Mouse (Mus musculus): ENCODE results near the gene Nhp2.

Nhp2 gene

GRCm38 (mm10) chr11:51619409-51620060, at the start of gene Nhp2:
Nhp2 (plus strand) TSS chr11:51619735.
- in situ Hi-C loops (cut with MboI, MseI), result loop anchor here (5.0 kb wide), 1 partner anchor 63 kb away; no protein-coding TSS in a partner anchor

DNA sequence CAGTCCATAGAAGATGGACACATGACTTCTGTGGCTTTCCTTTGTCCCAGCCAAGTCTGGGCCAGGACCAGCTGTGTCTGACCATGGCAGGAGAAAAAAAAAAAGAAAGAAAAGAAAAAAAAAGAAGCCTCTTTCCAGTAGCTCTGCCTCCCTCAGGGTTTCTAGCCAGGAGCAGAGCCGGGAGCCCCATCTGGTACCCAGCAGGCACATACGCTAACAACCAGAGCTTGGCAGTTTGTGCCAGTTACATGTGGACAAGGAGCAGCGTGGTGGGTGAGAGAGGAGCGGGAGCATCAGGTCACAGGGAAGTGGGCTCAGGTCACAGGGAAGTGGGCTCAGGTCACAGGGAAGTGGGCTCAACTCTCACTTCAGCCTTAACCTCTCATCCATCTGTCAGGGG, 43.1 kb upstream of the Nhp2 start:
- in situ Hi-C loops (cut with MboI, MseI), result no loop called here

DNA sequence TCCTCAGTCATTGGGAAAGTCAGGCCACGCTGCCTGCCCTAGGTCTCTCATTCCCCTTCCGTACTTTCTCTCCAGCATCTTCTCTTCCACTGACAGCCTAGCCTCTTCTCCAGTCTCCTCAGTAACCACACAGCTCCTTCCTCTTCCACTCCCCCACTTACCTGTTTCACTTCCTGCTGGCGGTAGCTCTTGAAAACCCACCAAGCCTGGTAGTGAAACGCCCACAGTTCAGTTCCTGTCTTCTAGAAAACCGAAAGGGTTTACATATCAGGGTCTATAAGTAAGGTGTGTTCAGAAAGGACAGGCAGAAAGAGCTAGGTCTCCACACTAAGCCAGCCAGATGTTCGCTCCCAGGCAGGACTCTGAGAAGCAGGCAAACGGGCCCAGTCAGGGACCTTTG, 41.9 kb upstream of the Nhp2 start:
- in situ Hi-C loops (cut with MboI, MseI), result no loop called here

DNA sequence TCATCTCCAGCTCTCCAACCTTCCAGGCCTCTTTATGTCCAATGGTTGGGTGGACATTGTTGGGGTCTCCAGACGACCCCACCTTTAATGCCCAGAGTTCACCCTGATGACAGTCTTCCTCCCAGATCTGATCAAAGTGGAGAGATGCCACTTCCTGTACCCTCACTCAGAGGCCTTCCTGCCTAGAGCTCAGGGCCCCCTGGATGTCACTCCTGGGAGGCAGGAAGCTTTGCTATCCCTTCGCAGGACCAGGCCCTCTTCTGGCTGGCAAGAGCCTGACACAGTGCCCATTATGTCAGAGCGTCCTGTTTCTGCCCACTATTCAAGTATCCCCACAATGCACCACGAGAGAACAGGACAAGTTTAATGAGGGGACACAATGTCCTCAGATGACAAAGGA, 40.5 kb upstream of the Nhp2 start:
- in situ Hi-C loops (cut with MboI, MseI), result no loop called here

DNA sequence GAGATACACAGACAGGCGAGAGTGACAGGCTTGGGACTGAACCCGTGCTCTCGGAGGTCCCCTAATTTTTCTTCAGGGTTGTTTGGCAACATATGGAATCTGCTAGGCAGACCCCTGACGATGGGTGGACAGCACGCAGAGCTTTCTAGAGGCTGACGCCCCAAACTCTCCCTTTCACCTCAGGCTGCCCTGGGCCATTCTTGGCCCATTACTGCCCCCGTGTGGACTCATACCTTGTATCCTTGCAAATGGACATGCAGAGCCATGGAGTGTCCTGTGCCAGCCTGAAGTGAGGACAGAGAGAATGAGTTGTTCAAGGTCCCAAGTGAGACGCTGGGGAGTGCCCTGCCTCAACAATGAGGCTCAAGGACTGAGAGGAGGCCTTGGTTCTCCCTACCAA, 36.8 kb upstream of the Nhp2 start:
- in situ Hi-C loops (cut with MboI, MseI), result no loop called here

DNA sequence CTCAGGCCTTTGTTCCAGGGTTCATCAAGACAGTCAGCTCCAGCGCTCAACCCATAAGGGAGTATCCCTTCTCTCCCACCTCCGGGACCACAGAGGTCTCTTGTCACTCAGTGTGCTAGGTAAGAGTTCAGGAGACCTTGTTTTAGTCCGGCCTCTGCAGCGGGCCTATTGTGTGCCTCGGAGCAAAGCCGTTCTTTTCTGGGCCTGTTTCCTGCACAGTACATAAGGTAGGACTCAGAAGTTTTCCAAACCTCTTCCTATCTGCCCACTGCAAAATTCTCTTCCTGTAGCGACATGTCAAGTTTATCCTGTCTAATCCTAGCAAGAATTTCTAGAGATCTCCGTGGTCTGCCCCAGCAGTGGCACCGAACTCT, 35.5 kb upstream of the Nhp2 start:
- in situ Hi-C loops (cut with MboI, MseI), result no loop called here

- in situ Hi-C loops (cut with MboI, MseI), result no loop called here
These were observed 34.9 kb upstream of the Nhp2 start, which contains the start of gene Phykpl for GRCm38 (mm10) chr11:51584431-51585248. Phykpl (plus strand) TSS chr11:51584757.

DNA sequence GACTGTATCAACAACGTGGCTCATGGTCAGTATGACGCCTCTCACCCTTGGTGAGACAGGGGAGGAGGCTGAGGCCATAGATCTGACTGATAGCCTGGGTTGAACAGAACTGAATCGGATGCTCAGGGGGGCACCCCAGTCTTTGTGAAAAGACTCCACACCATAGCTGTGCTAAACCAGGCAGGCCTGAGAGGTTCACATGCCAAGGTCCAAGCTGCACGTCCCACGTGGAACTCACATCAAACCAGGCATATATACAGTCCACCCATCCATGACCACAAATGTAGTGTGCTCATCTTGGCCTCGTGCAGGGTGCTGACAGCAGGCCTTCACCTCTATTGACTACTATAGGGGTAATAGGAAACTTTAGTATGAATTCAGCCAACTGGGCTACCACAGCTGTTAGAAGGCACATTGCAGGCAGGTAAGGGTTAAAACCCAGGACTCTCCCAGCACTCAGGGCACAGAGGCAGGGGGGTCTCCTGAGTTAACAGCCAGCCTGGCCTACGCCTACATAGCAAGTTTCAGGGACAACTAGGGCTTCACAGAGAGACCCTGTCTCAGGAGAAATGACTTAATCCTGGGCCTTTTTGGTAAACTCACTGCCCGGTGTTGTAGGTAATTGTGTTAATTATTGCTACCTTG, 33.8 kb upstream of the Nhp2 start:
- in situ Hi-C loops (cut with MboI, MseI), result no loop called here

DNA sequence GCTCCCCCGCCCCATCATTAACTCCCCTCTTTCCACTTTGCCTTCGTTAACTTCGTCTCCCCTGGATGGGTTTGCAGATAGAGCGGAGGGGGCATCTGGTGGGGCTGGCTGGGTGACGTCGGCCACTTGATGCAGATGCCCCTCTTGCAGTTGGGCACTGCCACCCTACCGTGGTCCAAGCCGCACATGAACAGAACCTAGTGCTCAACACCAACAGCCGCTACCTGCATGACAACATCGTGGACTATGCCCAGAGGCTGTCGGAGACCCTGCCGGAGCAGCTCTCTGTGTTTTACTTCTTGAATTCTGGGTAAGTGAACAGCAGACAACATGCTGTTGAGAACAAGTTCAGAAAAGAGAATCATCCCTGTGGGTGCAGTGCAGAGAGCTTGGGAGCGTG, 33.1 kb upstream of the Nhp2 start:
- in situ Hi-C loops (cut with MboI, MseI), result no loop called here

DNA sequence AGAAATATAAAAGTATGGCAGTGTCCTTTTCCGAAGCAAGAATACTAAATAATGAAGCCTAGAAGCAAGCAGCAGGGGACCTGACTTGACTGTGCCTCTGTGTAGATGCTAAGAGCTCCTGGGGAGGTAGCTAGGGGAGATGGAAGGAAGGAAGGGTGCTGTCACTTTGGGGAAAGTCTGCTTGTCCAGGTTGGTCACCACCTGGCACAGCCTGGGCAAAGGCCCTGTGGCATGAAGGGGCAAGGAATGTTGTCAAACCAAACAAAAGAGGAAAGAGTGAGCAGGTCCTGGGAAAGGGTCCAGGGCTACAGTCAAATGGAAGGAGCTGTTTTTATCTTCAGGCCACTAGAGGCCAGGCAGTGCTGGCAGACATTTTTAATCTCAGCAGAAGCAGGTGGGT, 32.5 kb upstream of the Nhp2 start:
- in situ Hi-C loops (cut with MboI, MseI), result no loop called here

GRCm38 (mm10) chr11:51588833-51589232, 30.7 kb upstream of the Nhp2 start:
- in situ Hi-C loops (cut with MboI, MseI), result no loop called here

DNA sequence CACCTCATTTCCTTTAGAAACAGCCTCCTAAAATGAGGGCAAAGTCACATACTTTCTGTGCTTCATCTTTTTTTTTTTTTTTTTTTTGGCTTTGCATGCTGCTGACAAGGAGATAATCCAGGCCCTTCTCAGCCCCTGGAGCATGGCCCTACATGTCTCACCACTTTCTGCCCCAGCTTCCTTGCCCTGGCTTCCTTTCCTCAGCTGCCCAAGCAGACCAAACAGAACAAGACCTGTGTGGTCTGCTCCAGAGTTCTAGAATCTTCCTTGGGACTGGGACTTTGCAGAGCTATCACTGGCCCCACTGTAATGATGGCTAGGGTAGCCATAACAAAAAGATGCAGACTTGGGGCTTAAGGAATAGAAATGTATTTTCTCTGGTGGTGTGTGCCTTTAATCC, 29.5 kb upstream of the Nhp2 start:
- in situ Hi-C loops (cut with MboI, MseI), result no loop called here

GRCm38 (mm10) chr11:51591168-51591567, 28.4 kb upstream of the Nhp2 start:
- in situ Hi-C loops (cut with MboI, MseI), result no loop called here

GRCm38 (mm10) chr11:51591915-51592314, 27.6 kb upstream of the Nhp2 start:
- in situ Hi-C loops (cut with MboI, MseI), result no loop called here

- in situ Hi-C loops (cut with MboI, MseI), result no loop called here
These were observed 26.2 kb upstream of the Nhp2 start for GRCm38 (mm10) chr11:51593368-51593767.

- in situ Hi-C loops (cut with MboI, MseI), result no loop called here
These were observed 25.7 kb upstream of the Nhp2 start for GRCm38 (mm10) chr11:51593849-51594248.

DNA sequence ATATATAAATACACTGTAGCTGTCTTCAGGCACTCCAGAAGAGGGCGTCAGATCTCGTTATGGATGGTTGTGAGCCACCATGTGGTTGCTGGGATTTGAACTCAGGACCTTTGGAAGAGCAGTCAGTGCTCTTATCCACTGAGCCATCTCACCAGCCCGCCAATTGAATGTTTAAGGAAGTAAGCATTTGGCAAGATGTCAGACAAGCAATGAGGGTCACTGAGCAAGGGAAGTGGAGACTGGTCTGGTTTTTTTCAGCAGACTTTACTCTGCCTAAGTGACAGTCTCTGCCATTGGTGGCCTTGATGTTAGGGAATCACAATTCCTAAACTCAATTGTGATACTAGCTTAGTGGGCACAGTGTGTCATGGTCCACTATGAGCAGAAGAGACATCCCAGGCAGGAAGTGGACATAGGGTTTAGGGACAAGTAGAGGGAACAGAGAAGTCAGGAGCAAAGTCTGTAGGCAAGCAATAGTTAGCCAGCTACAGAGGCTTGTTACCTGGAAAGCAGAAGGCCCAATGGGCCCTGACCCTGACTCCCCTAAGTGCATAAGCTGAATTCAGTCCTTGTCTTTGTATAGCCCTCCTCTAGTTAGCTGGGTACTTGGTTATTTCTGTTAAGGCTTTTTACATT, 24.7 kb upstream of the Nhp2 start:
- in situ Hi-C loops (cut with MboI, MseI), result no loop called here

DNA sequence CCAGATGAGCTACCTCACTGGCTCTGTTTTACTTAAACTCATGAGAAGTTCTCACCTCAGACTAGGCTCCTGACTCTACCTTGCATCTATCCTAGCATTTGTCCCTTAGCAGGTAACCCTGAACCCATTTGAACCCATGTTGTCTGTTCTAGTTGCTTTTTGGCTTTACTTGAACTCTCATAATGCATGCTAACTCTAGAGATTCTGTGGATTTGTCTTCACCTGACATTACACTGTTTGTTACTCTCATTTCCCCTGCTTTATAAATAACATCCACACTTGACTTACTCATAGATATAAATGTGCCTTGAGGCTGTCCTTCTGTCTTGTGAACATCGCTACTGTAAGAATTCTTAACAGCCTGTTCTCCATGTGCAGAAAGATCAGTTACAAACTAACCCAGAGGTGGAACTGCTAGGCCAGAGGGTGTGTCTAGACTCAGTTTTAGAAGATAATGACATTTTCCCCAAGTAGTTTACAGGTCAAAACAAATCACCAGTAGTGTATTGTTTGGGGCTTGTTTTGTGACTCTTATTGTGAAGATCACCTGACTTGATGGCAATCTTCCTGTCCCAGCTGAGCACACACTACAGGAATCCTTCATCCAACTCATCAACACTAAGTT, 24.0 kb upstream of the Nhp2 start:
- in situ Hi-C loops (cut with MboI, MseI), result no loop called here

- in situ Hi-C loops (cut with MboI, MseI), result no loop called here
These were observed 22.0 kb upstream of the Nhp2 start for GRCm38 (mm10) chr11:51597553-51597952.

- in situ Hi-C loops (cut with MboI, MseI), result no loop called here
These were observed 17.3 kb upstream of the Nhp2 start for GRCm38 (mm10) chr11:51602253-51602652.

- in situ Hi-C loops (cut with MboI, MseI), result no loop called here
These were observed 13.7 kb upstream of the Nhp2 start for GRCm38 (mm10) chr11:51605602-51606446.
